Mouse (Mus musculus): Measurements from ENCODE around the gene Bmp7.

DNA sequence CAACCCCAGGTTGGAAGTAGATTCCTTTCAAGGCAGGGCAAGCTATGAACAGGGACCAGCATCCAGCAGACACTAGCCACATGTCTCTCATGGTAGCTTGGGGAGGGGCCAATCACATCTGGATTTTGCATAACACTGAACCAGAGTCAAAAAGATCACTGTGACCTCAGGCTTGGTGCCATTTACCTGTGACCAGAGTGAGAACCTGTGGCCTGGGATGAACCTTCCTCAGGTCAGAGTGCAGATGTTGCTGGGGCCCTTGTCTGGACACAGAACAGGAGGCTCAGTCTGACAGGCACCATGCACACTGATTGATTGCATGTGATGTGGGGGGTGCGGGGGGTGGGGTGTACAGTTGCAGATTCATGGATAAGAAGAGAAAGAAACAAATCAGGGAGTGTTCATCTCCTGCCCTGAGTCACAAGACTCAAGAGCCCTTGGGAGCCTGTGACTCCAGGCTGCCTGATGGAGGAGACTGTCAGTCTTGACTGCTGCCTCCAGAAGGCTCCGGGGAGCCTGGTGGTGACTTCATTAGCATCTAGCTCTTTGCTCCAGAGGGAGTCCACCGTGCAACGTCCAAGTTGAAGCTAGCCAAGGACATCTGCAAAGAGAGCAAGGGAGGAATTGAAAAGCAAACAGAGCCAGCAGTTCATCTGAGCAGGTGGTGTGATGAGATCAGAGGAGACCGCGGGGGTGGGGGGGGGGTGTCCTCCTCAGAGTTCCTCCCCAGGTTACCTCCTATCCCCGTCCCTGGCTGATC, 33.9 kb upstream of the Bmp7 start:
- TF ChIP-seq CTCF (IDR thresholded peaks at IDR 0.05; ENCODE audit: low read depth, low read length) = no peak
- TF ChIP-seq POLR2A (IDR thresholded peaks at IDR 0.05; ENCODE audit: insufficient read depth, low read length) = no peak
- no peak for TF ChIP-seq EP300 (IDR thresholded peaks at IDR 0.05; ENCODE audit: insufficient read depth, low read depth, low read length)

Data from ES-Bruce4 (cell line).